Mouse (Mus musculus): ENCODE measurements at regions not wholly inside any gene's neighbourhood (a gene's known extent, or its start where the extent isn't known, plus 50 kb on each side); places are given as distances from the start of the nearest gene placed in this dataset.

GRCm38 (mm10) chr14:72942571-72942970, 106.3 kb downstream of the Cysltr2 start:
- no peak for TF ChIP-seq CTCF (IDR thresholded peaks at IDR 0.05; ENCODE audit: insufficient read depth, low read length)
- no peak for TF ChIP-seq POLR2A (IDR thresholded peaks at IDR 0.05; ENCODE audit: borderline replicate concordance, extremely low read depth, low read depth, low read length)

All from lung, adult 2 months (tissue).